Mouse (Mus musculus) heart, postnatal 0 days (tissue): ENCODE data around the gene Ywhah.

Experiments
- CTCF ChIP-seq: IDR thresholded peaks from 2 replicates; pipeline ENCODE4 v1.5.1; 2016; ENCODE audit warnings: antibody characterized with exemption, control low read depth, low read depth
- EP300 ChIP-seq: IDR thresholded peaks from 2 replicates; pipeline ENCODE4 v1.6.1; 2016; ENCODE audit warnings: antibody characterized with exemption, low read depth

- TF ChIP-seq CTCF (no peak), EP300 (no peak)
Measured at GRCm38 (mm10) chr5:33019426-33019821, 808 bp downstream of the Ywhah start.
